Mouse (Mus musculus): ENCODE data around the gene Rsph6a. TPM values are rescaled to one million over a fixed set of nuclear protein-coding genes. Genes with fewer than 3 reads are reported as not detected.

Rsph6a gene
- total RNA-seq, 2 experiments from 2014 or later, result not detected

GRCm38 (mm10) chr7:19076586-19076991, 22.1 kb downstream of the Rsph6a start:
- intact Hi-C loops (cut with DNase I), result no loop called here
- DNase-seq, result peak; percentile 37 to 48

GRCm38 (mm10) chr7:19077761-19078160, 23.3 kb downstream of the Rsph6a start:
- peak in 1 of 2 experiments; percentile 42 for DNase-seq
- intact Hi-C loops (cut with DNase I), result no loop called here

- intact Hi-C loops (cut with DNase I), result no loop called here
- DNase-seq, result no peak
These were observed 24.2 kb downstream of the Rsph6a start for GRCm38 (mm10) chr7:19078732-19079131.

GRCm38 (mm10) chr7:19080451-19080950, 26.0 kb downstream of the Rsph6a start:
- intact Hi-C loops (cut with DNase I), result no loop called here
- DNase-seq, result no peak

- intact Hi-C loops (cut with DNase I), result no loop called here
- no peak for DNase-seq
These were observed 27.7 kb downstream of the Rsph6a start for GRCm38 (mm10) chr7:19082171-19082570.

- DNase-seq, result peak; percentile 87 to 92
- intact Hi-C loops (cut with DNase I), result no loop called here
These were observed 28.6 kb downstream of the Rsph6a start for GRCm38 (mm10) chr7:19083096-19083495.

GRCm38 (mm10) chr7:19083701-19084100, 29.2 kb downstream of the Rsph6a start, which contains the start of gene Dmpk:
Dmpk (plus strand) TSS chr7:19083849.
- peak; percentile 72 to 73 for DNase-seq
- intact Hi-C loops (cut with DNase I), result no loop called here

GRCm38 (mm10) chr7:19084277-19084771, 29.8 kb downstream of the Rsph6a start:
- intact Hi-C loops (cut with DNase I), result no loop called here
- peak in 1 of 2 experiments; percentile 55 for DNase-seq

GRCm38 (mm10) chr7:19084921-19085473, 30.5 kb downstream of the Rsph6a start:
- intact Hi-C loops (cut with DNase I), result no loop called here

GRCm38 (mm10) chr7:19085495-19085894, 31.0 kb downstream of the Rsph6a start:
- intact Hi-C loops (cut with DNase I), result no loop called here
- no peak for DNase-seq

More at GRCm38 (mm10) chr7:19084921-19085473, 30.5 kb downstream of the Rsph6a start:
- DNase-seq, result no peak

GRCm38 (mm10) chr7:19086042-19086441, 31.6 kb downstream of the Rsph6a start:
- intact Hi-C loops (cut with DNase I), result no loop called here
- peak; percentile 53 to 64 for DNase-seq

- intact Hi-C loops (cut with DNase I), result no loop called here
- no peak for DNase-seq
These were observed 32.3 kb downstream of the Rsph6a start for GRCm38 (mm10) chr7:19086760-19087159.

- peak; percentile 73 to 84 for DNase-seq
- intact Hi-C loops (cut with DNase I), result no loop called here
These were observed 34.3 kb downstream of the Rsph6a start for GRCm38 (mm10) chr7:19088813-19089212.

GRCm38 (mm10) chr7:19091913-19092312, 37.4 kb downstream of the Rsph6a start:
- intact Hi-C loops (cut with DNase I), result no loop called here
- no peak for DNase-seq

- peak; percentile 75 to 81 for DNase-seq
- intact Hi-C loops (cut with DNase I), result loop anchor here (1.0 kb wide), 1 partner anchor 23 kb away; no protein-coding TSS in a partner anchor
These were observed 38.1 kb downstream of the Rsph6a start for GRCm38 (mm10) chr7:19092381-19093173.

- peak; percentile 91 to 92 for DNase-seq
- intact Hi-C loops (cut with DNase I), result loop anchor here (1.0 kb wide), 1 partner anchor 24 kb away; no protein-coding TSS in a partner anchor
These were observed 38.7 kb downstream of the Rsph6a start for GRCm38 (mm10) chr7:19093174-19093521.

- DNase-seq, result peak; percentile 98
- intact Hi-C loops (cut with DNase I), result loop anchor here (1.0 kb wide), 1 partner anchor 24 kb away; no protein-coding TSS in a partner anchor
These were observed 39.3 kb downstream of the Rsph6a start for GRCm38 (mm10) chr7:19093537-19094385.

GRCm38 (mm10) chr7:19094471-19094825, 40.0 kb downstream of the Rsph6a start, which contains the start of gene Six5:
Six5 (plus strand) TSS chr7:19094594.
- intact Hi-C loops (cut with DNase I), result no loop called here
- peak in 1 of 2 experiments; percentile 73 for DNase-seq

GRCm38 (mm10) chr7:19094826-19095750, 40.6 kb downstream of the Rsph6a start:
- intact Hi-C loops (cut with DNase I), result no loop called here

GRCm38 (mm10) chr7:19095751-19096110, 41.2 kb downstream of the Rsph6a start:
- intact Hi-C loops (cut with DNase I), result no loop called here
- DNase-seq, result peak; percentile 80

More at GRCm38 (mm10) chr7:19094826-19095750, 40.6 kb downstream of the Rsph6a start:
- DNase-seq, result peak; percentile 73 to 75

Measured in heart, postnatal 10 days (tissue).